Mouse (Mus musculus) neural tube, embryonic 15.5 days (tissue): ENCODE data around the gene Chac1. TPM values are rescaled to one million over a fixed set of nuclear protein-coding genes. Genes with fewer than 3 reads are reported as not detected.
A peak's percentile ranks its signal among the peaks of the same experiment; 100 is the strongest.

ENCODE experiments used
- ATAC-seq: fragments of 200-750 bp; cut with Nextera tagmentation; 2 replicates; pipeline ENCODE4 v1.8.0; 2017; ENCODE audit warnings: mild to moderate bottlenecking, moderate TSS enrichment, moderate library complexity; ENCODE audit not compliant: low FRiP score
- H3K27ac ChIP-seq: fragments of 300-500 bp; sonication (generic); replicated peaks from 2 replicates; pipeline ENCODE4 v1.5.1; 2015; ENCODE audit warnings: mild to moderate bottlenecking, inconsistent platforms
- H3K27me3 ChIP-seq: fragments of 300-500 bp; sonication (generic); replicated peaks from 2 replicates; pipeline ENCODE4 v1.6.1; 2015; ENCODE audit warnings: inconsistent platforms
- H3K36me3 ChIP-seq: fragments of 300-500 bp; sonication (generic); 2 replicates; pipeline ENCODE4 v1.6.1; 2015; ENCODE audit warnings: inconsistent platforms
- H3K4me1 ChIP-seq: fragments of 300-500 bp; sonication (generic); 2 replicates; pipeline ENCODE4 v1.6.1; 2015; ENCODE audit warnings: inconsistent platforms
- H3K4me2 ChIP-seq: fragments of 300-500 bp; sonication (generic); 2 replicates; pipeline ENCODE4 v1.6.1; 2015; ENCODE audit warnings: inconsistent platforms, mild to moderate bottlenecking, moderate library complexity
- H3K4me3 ChIP-seq: fragments of 300-500 bp; sonication (generic); replicated peaks from 2 replicates; pipeline ENCODE4 v1.5.1; 2015; ENCODE audit warnings: mild to moderate bottlenecking, inconsistent platforms
- H3K9ac ChIP-seq: fragments of 300-500 bp; sonication (generic); replicated peaks from 2 replicates; pipeline ENCODE4 v1.6.1; 2015; ENCODE audit warnings: mild to moderate bottlenecking, inconsistent platforms
- H3K9me3 ChIP-seq: fragments of 300-500 bp; sonication (generic); replicated peaks from 2 replicates; pipeline ENCODE4 v1.6.1; 2016; ENCODE audit warnings: inconsistent platforms
- WGBS: fragments of 180-500 bp; shearing (Covaris S2); methylation state at CpG from one replicate; pipeline ENCODE4 v1.1.7; 2015; ENCODE audit warnings: mixed read lengths; 5-methylcytosine and 5-hydroxymethylcytosine counted together
- polyA plus RNA-seq: library from polyadenylated mRNA; unstranded; fragments of >200 nt; fragmentation: Nextera tagmentation; extraction: Ambion mirVana; gene quantifications from 2 replicates; pipeline ENCODE4 v1.2.1, GENCODE M21; 2015

Gene Chac1
- 11.3 and 12.1 TPM in 2 replicates for polyA plus RNA-seq

GRCm38 (mm10) chr2:119350555-119351486 is at the start of gene Chac1:
Gene Chac1 (plus strand): TSS chr2:119351229.
- ATAC-seq: peak; percentile 98
- WGBS: 6% methylated on average over 58 of the region's 58 CpGs
- peaks cover 18% of the 10 kb centered on the region for H3K4me1 ChIP-seq
- H3K36me3 ChIP-seq: peaks cover 7% of the 10 kb centered on the region
- peak within 1 kb of the TSS; percentile 98 for H3K4me2 ChIP-seq
- H3K4me3 ChIP-seq: peak within 1 kb of the TSS; percentile 70
- peaks cover 13% of the 10 kb centered on the region; the same call in 1 of the 2 replicates for H3K27me3 ChIP-seq
- H3K27ac ChIP-seq: peak within 1 kb of the TSS; percentile 67
- H3K9me3 ChIP-seq: no peaks in the 10 kb centered on the region
- peak within 1 kb of the TSS; percentile 75 for H3K9ac ChIP-seq

DNA sequence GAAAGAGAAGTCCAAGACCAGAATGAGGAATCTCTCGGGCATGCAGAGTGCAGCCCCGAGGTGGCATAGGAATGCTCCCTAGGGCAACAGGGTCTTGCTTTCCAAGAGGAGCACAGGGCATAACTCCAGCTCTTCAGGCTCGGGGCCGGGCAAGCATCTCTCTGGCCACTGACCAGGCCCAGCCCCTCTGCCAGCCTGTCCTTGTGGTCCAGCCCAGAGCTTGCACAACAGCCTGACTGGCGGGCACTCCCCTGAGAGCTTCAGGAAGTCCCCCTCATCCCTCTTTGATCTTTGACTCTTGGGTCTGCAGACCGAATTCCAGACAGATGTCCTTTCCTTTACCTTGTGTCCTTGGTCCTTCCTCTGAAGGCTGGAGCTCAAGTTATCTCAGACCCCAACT is 48.2 kb upstream of the Chac1 start:
- Histone ChIP-seq H3K9ac (no peak overlapping the region), H3K27ac (no peak overlapping the region), H3K36me3 (peaks cover 13% of the 10 kb centered on the region), H3K4me1 (peaks cover 17% of the 10 kb centered on the region), H3K27me3 (0 out of 2 replicates have a peak, but pooled peaks cover 4% of the 10 kb centered on the region), H3K4me2 (no peak overlapping the region), H3K9me3 (no peaks in the 10 kb centered on the region), H3K4me3 (no peak overlapping the region)
- ATAC-seq: no peak
- 77% methylated on average over 6 of the region's 6 CpGs for WGBS

DNA sequence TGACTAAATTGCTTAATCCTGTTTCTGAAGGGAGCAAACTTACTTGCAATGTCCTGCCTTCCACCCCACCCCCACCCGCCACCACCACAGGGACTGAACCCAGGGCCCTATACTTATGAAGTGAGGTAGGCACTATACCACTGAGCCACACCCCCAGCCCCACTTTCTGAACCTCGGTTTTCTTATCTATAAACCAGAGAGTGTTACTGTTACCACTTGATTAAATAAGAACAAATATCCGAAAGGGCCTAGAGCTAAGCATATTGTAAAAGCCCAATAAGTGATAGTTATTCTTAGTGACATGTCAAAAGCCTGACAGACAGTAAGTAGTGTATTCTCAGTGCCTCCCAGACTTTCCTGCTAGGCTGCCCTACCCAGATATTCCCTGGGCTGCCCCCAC is 46.6 kb upstream of the Chac1 start:
- H3K27ac ChIP-seq: no peak overlapping the region
- H3K4me3 ChIP-seq: no peak overlapping the region
- peaks cover 17% of the 10 kb centered on the region for H3K4me1 ChIP-seq
- 0 out of 2 replicates have a peak, but pooled peaks cover 4% of the 10 kb centered on the region for H3K27me3 ChIP-seq
- 60% methylated on average over 3 of the region's 3 CpGs for WGBS
- no peak overlapping the region for H3K9ac ChIP-seq
- H3K36me3 ChIP-seq: peaks cover 1% of the 10 kb centered on the region
- H3K9me3 ChIP-seq: no peaks in the 10 kb centered on the region
- H3K4me2 ChIP-seq: no peak overlapping the region
- ATAC-seq: no peak

GRCm38 (mm10) chr2:119304798-119305208 is 46.2 kb upstream of the Chac1 start:
- no peak overlapping the region for H3K9ac ChIP-seq
- no peaks in the 10 kb centered on the region for H3K9me3 ChIP-seq
- no peak overlapping the region for H3K27ac ChIP-seq
- no peak overlapping the region for H3K4me3 ChIP-seq
- H3K4me2 ChIP-seq: no peak overlapping the region
- WGBS: 14% methylated on average over 3 of the region's 3 CpGs
- no peaks in the 10 kb centered on the region for H3K36me3 ChIP-seq
- peaks cover 14% of the 10 kb centered on the region for H3K4me1 ChIP-seq
- 0 out of 2 replicates have a peak, but pooled peaks cover 4% of the 10 kb centered on the region for H3K27me3 ChIP-seq
- ATAC-seq: no peak

DNA sequence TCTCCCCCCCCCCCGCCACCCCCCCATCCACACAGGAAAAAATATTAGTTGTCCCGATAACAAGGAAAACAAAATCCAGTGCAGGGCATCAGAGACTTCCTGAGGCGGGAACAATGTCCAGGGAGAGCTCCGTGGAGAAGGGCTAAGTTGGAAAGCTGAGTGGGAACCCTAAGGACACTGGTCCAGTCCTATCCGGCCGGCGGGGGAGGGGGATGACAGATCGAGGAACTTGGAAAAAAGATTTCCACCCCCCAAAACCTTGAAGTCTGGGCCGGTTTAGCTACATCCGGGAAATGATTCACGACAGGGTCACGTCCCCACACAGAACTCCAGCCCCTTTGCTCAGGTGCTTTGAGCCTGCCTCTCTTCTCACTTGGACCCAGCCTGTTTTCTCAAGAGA is 39.5 kb upstream of the Chac1 start:
- no peak overlapping the region for H3K9ac ChIP-seq
- no peak overlapping the region for H3K4me2 ChIP-seq
- H3K9me3 ChIP-seq: no peaks in the 10 kb centered on the region
- peaks cover 6% of the 10 kb centered on the region; the same call in 1 of the 2 replicates for H3K4me1 ChIP-seq
- 48% methylated on average over 12 of the region's 12 CpGs for WGBS
- ATAC-seq: no peak
- no peak overlapping the region for H3K27ac ChIP-seq
- H3K36me3 ChIP-seq: no peaks in the 10 kb centered on the region
- H3K4me3 ChIP-seq: no peak overlapping the region
- peaks cover 27% of the 10 kb centered on the region for H3K27me3 ChIP-seq

GRCm38 (mm10) chr2:119312380-119312958 is 38.6 kb upstream of the Chac1 start:
- H3K4me3 ChIP-seq: no peak overlapping the region
- H3K27ac ChIP-seq: no peak overlapping the region
- WGBS: 8% methylated on average over 2 of the region's 2 CpGs
- peaks cover 32% of the 10 kb centered on the region for H3K27me3 ChIP-seq
- ATAC-seq: no peak
- H3K9ac ChIP-seq: no peak overlapping the region
- H3K36me3 ChIP-seq: no peaks in the 10 kb centered on the region
- no peak overlapping the region for H3K4me2 ChIP-seq
- H3K9me3 ChIP-seq: no peaks in the 10 kb centered on the region
- peaks cover 6% of the 10 kb centered on the region; the same call in 1 of the 2 replicates for H3K4me1 ChIP-seq

GRCm38 (mm10) chr2:119313780-119314479 is 37.1 kb upstream of the Chac1 start:
- Histone ChIP-seq H3K9me3 (no peaks in the 10 kb centered on the region), H3K9ac (no peak overlapping the region), H3K4me3 (no peak overlapping the region), H3K4me1 (peaks cover 6% of the 10 kb centered on the region; the same call in 1 of the 2 replicates), H3K27me3 (peaks cover 46% of the 10 kb centered on the region), H3K36me3 (no peaks in the 10 kb centered on the region), H3K4me2 (no peak overlapping the region), H3K27ac (no peak overlapping the region)
- WGBS: 27% methylated on average over 10 of the region's 10 CpGs
- no peak; the same call in 1 of the 2 replicates for ATAC-seq

DNA sequence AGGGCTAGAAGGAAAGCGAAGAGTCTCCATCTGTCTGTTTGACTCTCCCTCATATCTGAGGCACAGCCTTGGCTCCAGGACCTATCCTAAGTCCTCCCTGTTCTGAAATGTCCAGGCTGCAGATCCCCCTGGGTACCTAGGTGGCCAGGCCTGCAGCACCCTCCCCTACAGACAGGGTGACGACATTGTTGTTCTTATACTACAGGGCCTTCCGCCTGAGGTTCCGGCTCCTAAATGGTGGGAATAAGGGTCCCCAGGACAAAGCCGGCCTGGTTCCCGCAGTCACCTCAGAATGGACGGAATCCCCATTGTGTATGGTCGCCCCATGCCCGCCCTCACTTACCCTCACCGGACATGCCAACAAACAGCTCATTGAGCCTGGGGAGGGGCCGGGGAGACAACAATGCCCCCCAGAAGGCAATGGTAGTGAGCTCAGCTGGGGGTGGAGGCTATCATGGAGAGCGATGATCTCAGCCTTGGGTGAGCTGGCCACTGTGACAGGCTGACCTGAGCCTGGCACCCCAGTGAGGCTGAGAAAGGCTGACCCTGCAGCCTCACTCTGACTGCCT is 36.2 kb upstream of the Chac1 start:
- H3K4me1 ChIP-seq: peaks cover 6% of the 10 kb centered on the region; the same call in 1 of the 2 replicates
- no peak overlapping the region for H3K4me2 ChIP-seq
- 62% methylated on average over 12 of the region's 12 CpGs for WGBS
- no peaks in the 10 kb centered on the region for H3K36me3 ChIP-seq
- no peaks in the 10 kb centered on the region for H3K9me3 ChIP-seq
- no peak overlapping the region for H3K27ac ChIP-seq
- H3K9ac ChIP-seq: no peak overlapping the region
- no peak overlapping the region for H3K4me3 ChIP-seq
- H3K27me3 ChIP-seq: peaks cover 50% of the 10 kb centered on the region
- no peak for ATAC-seq

- H3K27ac ChIP-seq: no peak overlapping the region
- WGBS: 63% methylated on average over 3 of the region's 3 CpGs
- peaks cover 27% of the 10 kb centered on the region for H3K4me1 ChIP-seq
- no peaks in the 10 kb centered on the region for H3K9me3 ChIP-seq
- H3K36me3 ChIP-seq: no peaks in the 10 kb centered on the region
- ATAC-seq: no peak
- H3K4me2 ChIP-seq: no peak overlapping the region
- peaks cover 78% of the 10 kb centered on the region for H3K27me3 ChIP-seq
- H3K9ac ChIP-seq: no peak overlapping the region
- H3K4me3 ChIP-seq: no peak overlapping the region
These were observed 32.9 kb upstream of the Chac1 start for GRCm38 (mm10) chr2:119318043-119318710.

DNA sequence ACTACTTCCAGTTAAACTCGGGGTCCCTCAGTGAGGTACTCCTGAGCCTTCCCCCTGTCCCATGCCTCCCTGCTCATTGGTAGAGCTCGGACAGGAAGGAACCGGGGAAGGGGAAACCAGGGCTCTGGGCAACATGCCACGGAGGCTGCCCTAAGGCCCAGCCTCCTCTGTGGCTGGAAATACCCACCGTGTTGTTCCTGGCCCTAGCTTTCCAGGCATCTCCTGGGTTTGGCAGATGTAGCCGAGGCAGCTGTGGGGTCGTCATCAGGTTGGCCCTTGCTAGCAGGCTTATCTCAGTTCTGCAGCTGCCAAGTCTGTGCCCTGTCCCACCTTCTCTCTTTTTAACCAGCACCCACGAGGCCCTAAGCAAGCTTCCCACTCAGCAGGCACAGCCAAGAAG is 30.5 kb upstream of the Chac1 start:
- 60% methylated on average over 8 of the region's 8 CpGs for WGBS
- H3K9ac ChIP-seq: no peak overlapping the region
- no peaks in the 10 kb centered on the region for H3K36me3 ChIP-seq
- peaks cover 84% of the 10 kb centered on the region for H3K27me3 ChIP-seq
- H3K9me3 ChIP-seq: no peaks in the 10 kb centered on the region
- H3K4me3 ChIP-seq: no peak overlapping the region
- no peak overlapping the region for H3K4me2 ChIP-seq
- H3K27ac ChIP-seq: no peak overlapping the region
- H3K4me1 ChIP-seq: peaks cover 40% of the 10 kb centered on the region
- no peak for ATAC-seq
